Mouse (Mus musculus): Measurements from ENCODE around the gene Aldh5a1. TPM values are rescaled to one million over a fixed set of nuclear protein-coding genes. Genes with fewer than 3 reads are reported as not detected.

The Aldh5a1 gene
- total RNA-seq, 2 experiments from 2014 or later: 18.2 to 20.5 TPM

GRCm38 (mm10) chr13:24938683-24939082, 1.2 kb upstream of the Aldh5a1 start:
- peak; percentile 74 to 85 for DNase-seq

GRCm38 (mm10) chr13:24937839-24938166, 342 bp upstream of the Aldh5a1 start:
- DNase-seq: no peak
- intact Hi-C loops (cut with DNase I): loop anchor here (2.0 kb wide), 1 partner anchor 51 kb away; no protein-coding TSS in a partner anchor

More at GRCm38 (mm10) chr13:24938683-24939082, 1.2 kb upstream of the Aldh5a1 start:
- intact Hi-C loops (cut with DNase I): loop anchor here (2.0 kb wide), 1 partner anchor 50 kb away; no protein-coding TSS in a partner anchor

GRCm38 (mm10) chr13:24936772-24937107, 721 bp downstream of the Aldh5a1 start:
- intact Hi-C loops (cut with DNase I): no loop called here

GRCm38 (mm10) chr13:24933199-24933598, 4.3 kb downstream of the Aldh5a1 start:
- DNase-seq: no peak
- intact Hi-C loops (cut with DNase I): no loop called here

More at GRCm38 (mm10) chr13:24936772-24937107, 721 bp downstream of the Aldh5a1 start:
- no peak for DNase-seq

GRCm38 (mm10) chr13:24930591-24930990, 6.9 kb downstream of the Aldh5a1 start:
- intact Hi-C loops (cut with DNase I): no loop called here
- DNase-seq: no peak

GRCm38 (mm10) chr13:24923991-24924390, 13.5 kb downstream of the Aldh5a1 start:
- no peak for DNase-seq
- intact Hi-C loops (cut with DNase I): loop anchor here (5.0 to 10.0 kb wide), 2 partner anchors 82 to 589 kb away; no protein-coding TSS in a partner anchor

GRCm38 (mm10) chr13:24921281-24921680, 16.2 kb downstream of the Aldh5a1 start:
- intact Hi-C loops (cut with DNase I): loop anchor here (5.0 to 10.0 kb wide), 2 partner anchors 79 to 586 kb away; no protein-coding TSS in a partner anchor
- no peak for DNase-seq

- DNase-seq: peak; percentile 50 to 72
- intact Hi-C loops (cut with DNase I): loop anchor here (5.0 to 10.0 kb wide), 2 partner anchors 78 to 586 kb away; no protein-coding TSS in a partner anchor
Observed at GRCm38 (mm10) chr13:24920333-24920977, 17.0 kb downstream of the Aldh5a1 start.

GRCm38 (mm10) chr13:24915831-24916230, 21.6 kb downstream of the Aldh5a1 start:
- intact Hi-C loops (cut with DNase I): loop anchor here (5.0 kb wide), 1 partner anchor 434 kb away; no protein-coding TSS in a partner anchor
- DNase-seq: no peak

GRCm38 (mm10) chr13:24914915-24915314, 22.5 kb downstream of the Aldh5a1 start:
- DNase-seq: no peak
- intact Hi-C loops (cut with DNase I): loop anchor here (5.0 kb wide), 1 partner anchor 433 kb away; no protein-coding TSS in a partner anchor

- intact Hi-C loops (cut with DNase I): no loop called here
- no peak for DNase-seq
Observed at GRCm38 (mm10) chr13:24913576-24913975, 23.9 kb downstream of the Aldh5a1 start.

GRCm38 (mm10) chr13:24909112-24909511, 28.3 kb downstream of the Aldh5a1 start:
- intact Hi-C loops (cut with DNase I): no loop called here

GRCm38 (mm10) chr13:24906831-24907570, 30.5 kb downstream of the Aldh5a1 start:
- intact Hi-C loops (cut with DNase I): no loop called here
- no peak for DNase-seq

More at GRCm38 (mm10) chr13:24909112-24909511, 28.3 kb downstream of the Aldh5a1 start:
- no peak for DNase-seq

- DNase-seq: no peak
- intact Hi-C loops (cut with DNase I): no loop called here
Observed at GRCm38 (mm10) chr13:24905422-24905821, 32.0 kb downstream of the Aldh5a1 start.

- intact Hi-C loops (cut with DNase I): no loop called here
- peak; percentile 16 to 25 for DNase-seq
Observed at GRCm38 (mm10) chr13:24903412-24903811, 34.0 kb downstream of the Aldh5a1 start.

GRCm38 (mm10) chr13:24901916-24902315, 35.5 kb downstream of the Aldh5a1 start:
- no peak for DNase-seq
- intact Hi-C loops (cut with DNase I): no loop called here

GRCm38 (mm10) chr13:24893880-24894279, 43.6 kb downstream of the Aldh5a1 start:
- intact Hi-C loops (cut with DNase I): no loop called here
- no peak for DNase-seq

GRCm38 (mm10) chr13:24892516-24892915, 44.9 kb downstream of the Aldh5a1 start:
- DNase-seq: no peak
- intact Hi-C loops (cut with DNase I): no loop called here

- intact Hi-C loops (cut with DNase I): no loop called here
- DNase-seq: no peak
Observed at GRCm38 (mm10) chr13:24889554-24889953, 47.9 kb downstream of the Aldh5a1 start.

GRCm38 (mm10) chr13:24882411-24882810, 55.0 kb downstream of the Aldh5a1 start:
- intact Hi-C loops (cut with DNase I): loop anchor here (2.0 kb wide), 1 partner anchor 36 kb away; no protein-coding TSS in a partner anchor
- peak; percentile 11 to 33 for DNase-seq

- intact Hi-C loops (cut with DNase I): no loop called here
Observed at GRCm38 (mm10) chr13:24880704-24881103, 56.8 kb downstream of the Aldh5a1 start.

More at GRCm38 (mm10) chr13:24880704-24881103, 56.8 kb downstream of the Aldh5a1 start:
- DNase-seq: no peak

Measured in heart, postnatal 14 days (tissue).